Mouse (Mus musculus) monocyte, adult 5-6 weeks (primary cell): ENCODE results near the gene Rps16. TPM values are rescaled to one million over a fixed set of nuclear protein-coding genes. Genes with fewer than 3 reads are reported as not detected.

ENCODE experiments used
- total RNA-seq: library from RNA; stranded (forward); fragments of 200-1000, 200-491, 200-594 nt; gene quantifications from 3 replicates; pipeline ENCODE4 v1.2.3, GENCODE M21; 2017

Gene Rps16
- total RNA-seq, 1 experiment from 2014 or later: 723 TPM

Other genes with a start within 250 kb of the Rps16 start
- gene 9530053A07Rik, start 221.2 kb upstream of the Rps16 start, total RNA-seq: not detected in 3 replicates
- gene Fbl, start 180.9 kb upstream of the Rps16 start, total RNA-seq: 53.4 to 77.1 TPM (median 61.5 TPM) in 3 replicates
- 2.9 to 5.9 TPM (median 3.4 TPM) in 3 replicates for gene Dyrk1b, start 171.2 kb upstream of the Rps16 start, total RNA-seq
- 0.29 to 0.39 TPM in 2 of 3 replicates, not detected in the other for gene Eid2, start 82.8 kb upstream of the Rps16 start, total RNA-seq
- gene Eid2b, start 72.9 kb upstream of the Rps16 start, total RNA-seq: 6.0 to 10.2 TPM (median 7.5 TPM) in 3 replicates
- not detected in 3 replicates for gene Selenov, start 59.5 kb upstream of the Rps16 start, total RNA-seq
- gene Dll3, start 48.4 kb upstream of the Rps16 start, total RNA-seq: not detected in 3 replicates
- 12.4 to 37.0 TPM (median 19.8 TPM) in 3 replicates for gene Timm50, start 38.6 kb upstream of the Rps16 start, total RNA-seq
- 118 to 138 TPM (median 122 TPM) in 3 replicates for gene Supt5, start 11.9 kb upstream of the Rps16 start, total RNA-seq
- 8.4 to 13.1 TPM (median 12.7 TPM) in 3 replicates for gene Plekhg2, start 21.9 kb downstream of the Rps16 start, total RNA-seq
- gene Zfp36, start 29.6 kb downstream of the Rps16 start, total RNA-seq: 140 to 403 TPM (median 154 TPM) in 3 replicates
- gene Med29, start 42.1 kb downstream of the Rps16 start, total RNA-seq: 6.9 to 12.3 TPM (median 12.0 TPM) in 3 replicates
- gene Paf1, start 42.3 kb downstream of the Rps16 start, total RNA-seq: 162 to 264 TPM (median 189 TPM) in 3 replicates
- gene Gmfg, start 86.8 kb downstream of the Rps16 start, total RNA-seq: 496 to 674 TPM (median 637 TPM) in 3 replicates
- gene Lrfn1, start 101.3 kb downstream of the Rps16 start, total RNA-seq: 0.78 to 1.3 TPM in 2 of 3 replicates, not detected in the other
- not detected in 3 replicates for gene Ifnl2, start 159.8 kb downstream of the Rps16 start, total RNA-seq
- not detected in 3 replicates for gene Ifnl3, start 172.2 kb downstream of the Rps16 start, total RNA-seq
- not detected in 3 replicates for gene Sycn, start 190.2 kb downstream of the Rps16 start, total RNA-seq
- gene Nccrp1, start 196.6 kb downstream of the Rps16 start, total RNA-seq: not detected in 3 replicates
- 7.1 to 11.4 TPM (median 10.1 TPM) in 3 replicates for gene Samd4b, start 247.5 kb downstream of the Rps16 start, total RNA-seq
- gene Pak4, start 247.5 kb downstream of the Rps16 start, total RNA-seq: 3.8 to 7.5 TPM (median 4.7 TPM) in 3 replicates